Mouse (Mus musculus) heart, postnatal 4 days (tissue): ENCODE measurements at regions not wholly inside any gene's neighbourhood (a gene's known extent, or its start where the extent isn't known, plus 50 kb on each side); places are given as distances from the start of the nearest gene placed in this dataset.
A peak's percentile ranks its signal among the peaks of the same experiment; 100 is the strongest.

Experiments used
- DNase-seq: peaks from one replicate; pipeline ENCODE4 v3.0.0; 2021

DNA sequence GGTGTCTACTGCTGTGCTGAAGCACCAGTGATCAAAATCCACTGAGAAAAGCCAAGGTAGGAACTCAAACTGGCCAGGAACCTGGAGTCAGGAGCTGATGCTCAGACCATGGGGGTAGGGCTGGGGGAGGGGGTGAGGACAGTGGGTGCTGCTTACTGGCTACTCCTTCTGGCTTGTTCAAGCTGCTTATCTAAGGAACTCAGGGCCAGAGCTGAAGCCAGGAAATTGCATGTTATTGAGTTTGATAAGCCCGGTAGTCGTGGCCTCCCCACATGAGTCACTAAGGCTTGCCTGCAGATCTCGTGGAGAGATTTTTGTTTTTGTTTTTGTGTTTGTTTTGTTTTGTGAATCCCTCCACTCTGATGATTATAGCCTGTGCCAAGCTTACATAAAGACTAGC is 65.9 kb downstream of the Tmem215 start:
- no peak for DNase-seq

DNA sequence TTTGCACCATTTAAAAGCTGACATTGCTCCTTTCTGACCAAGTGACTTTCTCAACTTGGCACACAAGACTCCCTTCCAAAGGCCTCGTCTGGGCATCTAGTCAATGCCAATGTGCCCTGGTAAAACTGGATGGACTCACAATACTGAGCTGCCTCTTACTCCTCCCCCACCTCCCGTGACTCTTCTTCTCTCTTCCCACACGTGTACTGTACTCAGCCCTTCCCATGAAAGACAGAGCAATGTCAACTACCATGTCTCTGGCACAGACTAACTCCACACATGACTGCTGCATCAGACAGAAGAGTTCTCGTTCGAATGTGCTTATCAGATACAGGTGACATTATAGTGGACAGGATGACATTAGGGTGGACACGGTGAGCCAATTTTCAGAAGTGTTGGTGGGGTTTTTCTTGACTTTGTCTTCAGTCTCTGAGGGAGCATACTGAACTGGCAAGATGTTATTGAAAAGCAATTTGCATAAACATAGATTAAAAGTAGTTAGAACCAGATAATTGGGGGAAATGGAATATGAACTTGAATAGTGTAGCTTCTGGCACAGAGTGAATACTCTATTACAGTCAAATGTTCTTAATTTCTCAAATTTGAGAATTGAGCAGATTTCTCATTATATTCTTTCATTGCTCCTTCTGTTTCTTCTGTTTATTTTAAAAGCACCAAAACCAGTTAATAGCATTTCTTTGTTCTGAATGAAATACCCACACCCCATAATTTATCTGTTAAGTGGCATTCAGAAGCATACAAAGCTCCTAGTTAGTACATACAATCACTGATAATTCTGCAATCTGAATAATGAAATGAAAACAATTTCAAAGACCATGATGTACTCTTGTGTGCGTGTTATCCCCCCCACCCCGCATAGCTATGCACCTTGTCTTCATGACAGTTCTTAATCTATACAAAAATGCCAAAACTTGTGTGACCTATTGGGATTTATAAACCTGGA is 71.4 kb downstream of the Tmem215 start:
- DNase-seq: no peak

DNA sequence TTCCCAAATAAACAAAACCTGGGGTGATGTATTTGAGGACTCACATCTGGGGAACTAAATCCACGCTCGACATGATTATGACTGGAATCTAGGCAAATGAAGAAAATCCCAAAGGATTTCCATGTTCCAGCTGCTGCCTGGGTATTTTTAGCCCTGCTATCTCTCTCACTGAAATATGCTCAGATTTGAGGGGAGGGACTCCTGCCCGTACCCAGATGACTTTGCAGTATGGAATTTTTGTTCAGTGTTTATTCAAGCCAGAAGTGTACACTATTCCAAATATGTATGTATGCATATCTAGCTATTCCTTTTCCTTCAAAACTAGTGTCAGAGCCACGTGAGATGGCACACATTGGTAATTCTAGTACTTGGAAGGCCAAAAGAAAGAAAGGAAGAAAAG is 72.1 kb downstream of the Tmem215 start:
- peak; percentile 22 for DNase-seq

DNA sequence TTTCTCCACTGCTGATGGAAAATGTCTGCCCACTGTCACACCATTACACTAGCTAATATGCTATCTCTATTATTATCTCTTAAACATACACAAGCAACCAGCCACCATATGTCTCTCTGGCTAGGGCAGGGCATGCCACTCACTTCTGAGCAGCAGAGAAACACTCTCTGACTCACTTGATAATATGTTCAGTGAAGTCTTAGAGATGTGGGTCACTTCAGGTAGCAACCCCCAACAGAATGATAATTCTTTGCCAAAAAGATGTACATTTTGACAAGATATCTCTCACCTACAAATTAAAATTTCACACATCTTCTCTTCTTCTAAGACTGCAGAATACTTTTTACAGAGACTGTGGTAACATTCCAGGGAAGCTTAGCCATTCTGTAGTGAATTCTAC is 72.8 kb downstream of the Tmem215 start:
- no peak for DNase-seq

DNA sequence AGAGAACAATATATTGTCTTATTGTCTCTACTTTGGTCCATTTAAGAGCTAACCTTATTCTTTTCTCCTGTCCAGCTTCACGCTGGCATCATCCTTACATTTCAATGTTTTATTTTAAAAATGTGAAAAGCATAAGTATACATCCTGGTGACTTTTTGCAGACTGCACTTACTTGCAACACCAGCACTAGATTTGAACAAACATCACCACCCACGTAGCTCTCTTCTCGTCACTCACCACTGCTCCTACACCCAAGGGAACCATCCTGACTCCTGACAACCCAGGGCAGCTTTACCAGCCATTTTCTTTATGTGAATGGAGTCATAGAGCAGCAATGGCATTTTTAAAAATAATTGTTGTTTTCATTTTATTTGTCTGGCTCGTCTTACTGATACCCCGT is 73.7 kb downstream of the Tmem215 start:
- no peak for DNase-seq

DNA sequence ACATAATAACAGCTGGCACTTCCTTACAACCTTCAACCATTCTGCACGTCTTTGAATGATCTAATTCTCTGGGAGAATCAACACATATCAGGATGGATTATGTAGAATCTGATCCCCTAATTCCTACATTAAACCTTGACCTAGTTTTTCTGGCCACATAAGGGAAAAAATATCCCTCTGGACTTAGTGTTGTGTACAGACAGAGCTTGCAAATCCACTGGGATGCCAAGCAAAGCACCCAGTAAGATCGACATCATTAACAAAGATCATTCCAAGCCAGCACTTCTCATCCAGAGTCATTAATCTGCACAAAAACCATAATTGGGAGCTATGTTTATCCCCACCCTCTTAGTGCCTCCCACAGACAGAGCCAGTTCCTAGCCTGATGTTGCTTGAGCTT is 87.8 kb downstream of the Tmem215 start:
- no peak for DNase-seq

DNA sequence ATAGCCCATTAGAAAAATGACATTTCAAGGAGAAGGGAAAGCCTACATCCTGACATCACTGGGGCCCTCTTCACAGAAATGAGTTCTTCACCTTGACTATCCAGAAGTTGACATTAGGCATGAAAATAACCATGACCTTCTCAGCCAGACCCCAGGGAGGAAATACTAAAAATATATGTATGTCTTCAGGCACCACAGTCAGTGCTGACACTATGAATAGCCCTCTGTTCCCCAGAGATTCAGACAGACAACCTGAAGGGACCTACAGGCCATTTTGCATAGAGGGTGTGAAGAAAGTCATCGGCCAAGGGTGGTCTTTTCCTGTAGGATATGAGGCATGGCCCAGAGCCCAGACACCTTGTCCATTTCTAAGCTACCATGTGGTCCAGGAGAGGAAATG is 101.3 kb downstream of the Tmem215 start:
- no peak for DNase-seq

DNA sequence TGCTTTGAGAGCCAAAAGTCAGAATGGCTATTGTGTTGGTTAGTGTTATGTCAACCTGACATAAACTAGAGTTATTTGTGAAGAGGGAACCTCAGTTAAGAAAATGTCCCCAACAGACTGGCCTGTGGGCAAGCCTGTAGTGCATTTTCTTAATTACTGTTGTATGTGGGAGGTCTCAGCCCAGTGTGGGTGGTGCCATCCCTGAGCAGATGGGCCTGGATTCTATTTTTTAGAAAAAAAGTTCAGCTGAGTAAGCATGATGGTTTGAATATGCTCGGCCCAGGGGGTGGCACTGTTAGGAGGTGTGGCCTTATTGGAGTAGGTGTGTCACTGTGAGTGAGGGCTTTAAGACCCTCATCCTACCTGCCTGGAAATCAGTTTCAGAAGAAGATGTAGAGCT is 104.0 kb downstream of the Tmem215 start:
- DNase-seq: no peak

DNA sequence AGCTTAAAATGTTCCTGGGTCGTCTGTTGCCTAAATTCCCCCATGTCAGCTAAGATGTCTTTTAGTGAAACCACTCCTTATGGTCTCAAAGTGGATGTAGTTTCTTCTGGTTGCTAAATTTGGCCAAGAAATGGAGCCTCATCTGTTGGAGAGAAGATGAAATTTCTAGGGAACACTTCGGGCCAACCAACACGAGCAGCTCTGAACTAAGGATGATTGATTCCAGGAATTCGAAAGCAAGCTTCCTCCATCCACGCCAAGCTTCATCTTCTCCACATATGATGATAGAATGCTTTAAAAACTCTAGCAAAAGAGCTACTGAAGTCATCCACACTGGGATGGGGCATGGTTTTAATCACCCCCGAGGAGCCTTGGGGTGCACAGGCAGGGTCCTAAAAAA is 112.5 kb downstream of the Tmem215 start:
- no peak for DNase-seq

DNA sequence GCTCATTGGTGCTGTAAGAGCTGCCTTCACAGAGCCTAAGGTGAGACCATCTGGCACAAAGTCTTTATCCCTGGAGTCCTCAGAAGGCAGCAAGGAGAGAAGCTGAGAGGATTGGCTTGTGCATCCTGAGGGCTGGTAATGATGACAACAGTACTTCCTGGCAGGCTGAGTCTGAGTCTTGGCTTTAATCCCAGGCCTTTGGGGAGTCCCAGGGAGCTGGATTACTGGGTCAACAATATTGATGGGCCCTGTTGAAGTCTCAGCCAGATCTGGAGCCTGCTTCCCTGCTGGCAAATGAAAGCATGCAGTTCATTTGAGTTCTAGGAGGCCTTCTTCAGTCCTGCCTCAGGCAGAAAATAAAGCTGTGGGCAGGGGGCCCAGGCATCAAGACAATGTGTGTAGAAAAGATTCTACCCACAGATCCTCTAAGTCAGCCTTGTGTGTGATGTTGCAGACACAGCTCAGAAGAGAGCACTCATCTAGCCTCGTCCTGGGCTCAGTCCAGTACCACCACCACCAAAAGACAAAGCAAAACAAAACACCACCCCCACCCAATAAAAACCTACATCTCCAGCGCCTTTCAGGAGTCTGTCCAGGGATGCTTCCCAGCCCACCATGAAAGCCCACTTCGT is 113.1 kb downstream of the Tmem215 start:
- DNase-seq: peak; percentile 52

DNA sequence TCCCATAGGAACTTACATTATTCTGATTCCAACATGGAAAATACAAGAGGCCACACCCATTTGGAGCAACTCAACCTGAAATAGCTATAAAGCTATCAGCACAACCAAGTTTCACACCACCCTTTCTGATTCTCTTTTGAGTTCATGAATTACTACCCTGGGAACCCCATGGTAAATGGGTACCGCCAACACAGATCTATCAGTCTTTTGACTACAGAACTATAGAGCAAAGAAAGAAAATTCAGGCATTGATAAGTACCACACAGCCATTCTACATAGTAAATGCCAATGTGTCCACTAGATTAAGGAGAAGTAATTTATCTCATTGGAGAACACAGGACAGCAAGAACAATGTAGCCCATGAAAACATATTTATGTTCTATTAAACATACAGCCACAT is 114.1 kb downstream of the Tmem215 start:
- DNase-seq: no peak

DNA sequence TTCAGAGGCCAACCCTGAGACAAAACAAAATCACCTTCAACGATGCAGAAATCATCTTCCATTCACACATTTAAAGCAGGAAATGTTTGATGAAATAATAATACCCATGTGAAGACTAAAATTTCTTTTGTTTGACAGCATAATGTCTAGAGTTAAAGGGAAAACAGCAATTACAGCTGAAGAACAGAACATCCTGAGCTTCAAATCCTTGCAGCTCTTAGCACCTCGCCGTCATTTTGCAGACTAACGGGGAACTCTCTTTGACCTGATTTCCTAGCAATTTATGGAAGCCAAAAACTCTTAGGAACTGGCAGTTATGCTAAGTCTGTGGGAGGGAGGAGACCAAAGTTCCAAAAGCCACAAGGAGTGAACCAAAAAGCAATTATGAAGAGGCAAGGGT is 115.3 kb downstream of the Tmem215 start:
- no peak for DNase-seq

DNA sequence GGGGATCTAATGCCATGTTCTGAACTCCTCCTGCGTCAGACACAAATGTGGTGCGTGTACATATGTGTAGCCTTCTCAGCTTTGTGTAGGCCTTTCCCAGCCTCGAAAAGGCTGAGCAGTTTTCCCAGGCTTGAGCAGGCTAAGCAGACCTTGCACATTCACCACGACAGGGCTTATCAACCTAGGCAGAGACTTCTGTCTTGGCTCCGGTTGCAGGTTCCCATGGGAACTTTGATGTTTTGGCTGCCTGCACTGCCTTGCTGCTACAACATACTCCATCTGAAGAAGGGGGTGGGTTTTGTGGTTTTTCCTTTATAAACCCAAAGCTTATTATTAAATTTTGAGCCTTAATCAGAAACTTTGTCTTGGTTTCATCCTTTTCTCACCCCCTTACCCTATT is 109.2 kb downstream of the Aptx start:
- peak; percentile 15 for DNase-seq

DNA sequence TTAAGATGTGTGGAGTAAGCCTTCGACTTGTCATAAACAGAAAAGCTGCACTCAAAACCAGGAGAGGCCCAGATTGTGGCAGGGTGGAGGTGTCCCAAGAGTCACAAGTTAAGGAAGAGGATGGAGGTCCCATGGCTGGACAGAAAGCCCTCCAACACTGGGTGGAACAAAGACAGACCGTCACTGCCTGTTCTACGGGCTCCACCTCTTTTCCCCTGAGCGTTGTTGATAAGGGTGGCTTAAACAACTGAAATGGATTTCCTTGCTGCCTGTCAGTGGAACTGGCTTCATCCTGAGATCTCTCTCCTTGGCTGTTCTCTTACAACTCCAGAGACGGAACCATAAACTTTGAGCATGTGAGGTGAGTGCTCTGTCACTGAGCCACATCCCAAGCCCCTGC is 78.0 kb downstream of the Aptx start:
- no peak for DNase-seq

DNA sequence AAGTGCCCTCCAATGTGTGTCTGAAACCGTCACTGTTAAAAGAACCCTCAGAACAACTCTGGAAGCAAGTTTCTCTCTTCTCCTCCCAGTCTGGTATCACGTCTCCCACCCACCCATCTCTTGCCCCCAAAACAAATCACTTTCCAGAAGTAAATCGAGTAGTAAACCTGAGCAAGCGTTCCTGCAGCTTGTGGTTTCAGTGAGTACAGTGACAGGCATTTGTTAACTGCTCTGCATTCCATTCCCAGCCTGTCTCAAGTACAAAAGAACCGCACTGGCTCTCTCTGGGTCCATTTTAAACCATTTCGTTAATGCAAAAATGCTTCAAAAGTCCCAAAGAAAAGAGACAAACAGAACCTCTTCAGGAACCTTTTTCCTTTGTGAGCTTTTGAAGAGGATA is 77.1 kb downstream of the Aptx start:
- no peak for DNase-seq
